Mouse (Mus musculus): ENCODE data around the gene Ccdc60. TPM values are rescaled to one million over a fixed set of nuclear protein-coding genes. Genes with fewer than 3 reads are reported as not detected.
"Not testable (repeated sequence)": the region's sequence is repeated elsewhere in the genome, so short reads cannot be mapped to it uniquely, and the experiment has no call there.

Ccdc60 gene
- total RNA-seq (2021): under 1 TPM in 1 of 2 experiments, not detected in 1; 0.12 TPM

GRCm38 (mm10) chr5:116288849-116289570 lies at the start of gene Ccdc60:
Gene Ccdc60, minus strand, starts transcription at chr5:116288985.
- peak; percentile 15 for DNase-seq

- DNase-seq: no peak
Measured at GRCm38 (mm10) chr5:116336191-116336590, 47.4 kb upstream of the Ccdc60 start.

GRCm38 (mm10) chr5:116328911-116329310 lies 40.1 kb upstream of the Ccdc60 start:
- DNase-seq: no peak

- no peak for DNase-seq
Measured at GRCm38 (mm10) chr5:116323401-116323800, 34.6 kb upstream of the Ccdc60 start.

DNA sequence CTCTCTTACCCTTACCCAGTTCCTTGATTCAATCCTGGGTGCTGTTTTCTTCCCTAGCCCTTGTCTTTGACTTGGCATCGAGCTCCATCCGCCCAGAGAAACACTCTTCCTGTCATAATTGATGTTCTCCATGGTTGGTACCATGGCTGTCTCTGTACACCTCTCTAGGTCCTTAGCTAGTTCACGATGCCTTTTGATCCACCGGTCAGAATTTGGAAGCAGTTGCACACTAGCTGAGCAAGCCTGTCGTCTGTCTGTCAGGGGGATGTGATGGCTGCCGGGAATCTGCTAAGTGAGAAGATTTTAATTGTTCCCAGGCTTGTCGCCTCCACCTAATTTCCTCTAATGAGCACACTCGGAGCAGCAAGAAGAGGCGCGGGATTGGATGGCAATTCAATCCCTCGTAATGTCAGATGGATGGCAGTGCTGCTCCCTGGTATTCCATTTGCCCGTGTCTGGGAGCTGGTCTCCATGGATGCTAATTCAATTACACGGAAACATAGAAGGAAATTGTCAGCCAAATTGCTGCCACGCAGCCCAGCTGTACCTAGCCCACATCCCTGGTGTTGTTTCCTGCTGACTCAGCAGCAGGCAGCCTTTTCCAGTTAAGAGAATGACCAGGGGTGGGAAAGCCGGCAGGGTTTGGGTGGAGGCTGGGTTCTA lies 33.7 kb upstream of the Ccdc60 start:
- no peak for DNase-seq

DNA sequence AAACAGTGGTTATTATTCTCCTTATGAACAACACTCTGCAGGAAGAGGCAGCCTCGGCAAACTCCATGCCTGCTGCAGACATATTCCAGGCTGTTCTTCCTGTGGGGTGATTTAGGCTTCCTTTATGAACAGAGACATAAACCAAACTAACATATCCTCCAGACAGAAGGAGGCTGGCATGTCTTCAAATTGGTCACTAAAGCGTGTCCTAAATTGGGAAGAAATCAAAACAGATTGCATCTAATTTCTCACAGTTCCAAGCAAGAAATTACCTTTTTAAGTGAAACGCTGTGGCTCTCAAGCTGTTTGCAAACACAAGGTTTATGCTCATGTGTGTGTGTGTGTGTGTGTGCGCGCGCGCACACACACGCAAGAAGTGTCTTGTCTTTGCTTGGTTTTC lies 24.9 kb upstream of the Ccdc60 start:
- no peak for DNase-seq

GRCm38 (mm10) chr5:116312111-116312737 lies 23.4 kb upstream of the Ccdc60 start:
- no peak for DNase-seq

GRCm38 (mm10) chr5:116311636-116312035 lies 22.9 kb upstream of the Ccdc60 start:
- DNase-seq: no peak

GRCm38 (mm10) chr5:116309383-116309801 lies 20.6 kb upstream of the Ccdc60 start:
- DNase-seq: peak; percentile 44

GRCm38 (mm10) chr5:116305557-116305956 lies 16.8 kb upstream of the Ccdc60 start:
- no peak for DNase-seq

GRCm38 (mm10) chr5:116305146-116305545 lies 16.4 kb upstream of the Ccdc60 start:
- not testable (repeated sequence) for DNase-seq

DNA sequence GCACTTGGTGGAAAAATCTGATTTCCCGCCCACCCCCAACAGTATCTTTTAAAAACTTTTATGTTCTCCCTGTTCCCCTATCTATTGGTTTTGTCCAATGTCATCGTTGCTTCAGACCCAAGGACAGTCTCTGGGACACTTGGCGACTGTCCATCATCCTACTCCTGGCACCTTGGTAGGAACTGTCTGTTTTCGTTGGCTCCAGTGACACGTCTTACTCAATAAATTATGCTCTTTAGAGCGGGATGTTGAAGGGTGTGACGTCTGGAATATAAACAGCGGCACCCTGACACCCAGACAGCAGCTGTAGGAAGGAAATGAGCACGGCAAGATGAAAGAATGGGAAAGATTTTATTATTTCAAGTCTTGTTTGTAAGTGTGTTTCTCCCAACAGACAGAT lies 12.2 kb upstream of the Ccdc60 start:
- no peak for DNase-seq

- no peak for DNase-seq
Measured at GRCm38 (mm10) chr5:116293501-116293900, 4.7 kb upstream of the Ccdc60 start.

DNA sequence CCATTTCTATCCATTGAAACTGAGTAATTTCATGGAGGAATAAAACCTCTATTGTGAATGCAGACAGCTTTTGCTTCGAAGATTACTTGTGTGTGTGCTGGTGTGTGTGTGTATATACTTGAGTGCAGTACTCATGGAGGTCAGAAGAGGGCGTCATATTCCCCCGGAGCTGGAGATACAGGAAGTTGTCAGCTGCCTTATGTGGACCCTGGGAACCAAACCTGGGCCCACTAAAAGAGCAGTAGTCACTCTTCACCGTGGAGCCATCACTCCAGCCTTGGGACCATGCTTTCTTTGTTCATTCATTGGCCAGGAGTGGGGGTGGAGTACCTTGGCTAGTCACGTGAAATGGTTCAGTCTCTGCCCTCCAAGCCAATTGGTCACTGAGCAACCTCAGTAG lies 1.8 kb upstream of the Ccdc60 start:
- no peak for DNase-seq

- DNase-seq: no peak
Measured at GRCm38 (mm10) chr5:116289897-116290296, 1.1 kb upstream of the Ccdc60 start.

DNA sequence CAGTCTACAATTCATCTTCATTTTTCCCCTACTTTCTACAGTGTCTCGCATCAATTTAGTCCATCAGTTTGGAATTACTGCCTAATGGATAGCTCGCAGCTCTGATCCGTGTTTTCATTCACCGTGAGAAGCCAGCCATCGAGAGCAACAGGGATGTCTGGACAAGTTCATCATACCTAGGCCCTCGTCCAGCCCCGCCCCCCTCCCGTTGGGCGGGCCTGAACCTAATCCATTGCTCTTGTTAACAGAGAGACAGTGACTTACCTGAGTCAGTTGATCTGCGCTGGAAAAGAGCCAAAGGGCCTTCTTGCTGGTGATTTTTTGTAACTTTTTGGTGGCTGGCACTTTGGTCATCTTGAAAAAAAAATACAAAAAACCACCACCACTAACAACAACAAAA lies 602 bp downstream of the Ccdc60 start:
- DNase-seq: no peak

DNA sequence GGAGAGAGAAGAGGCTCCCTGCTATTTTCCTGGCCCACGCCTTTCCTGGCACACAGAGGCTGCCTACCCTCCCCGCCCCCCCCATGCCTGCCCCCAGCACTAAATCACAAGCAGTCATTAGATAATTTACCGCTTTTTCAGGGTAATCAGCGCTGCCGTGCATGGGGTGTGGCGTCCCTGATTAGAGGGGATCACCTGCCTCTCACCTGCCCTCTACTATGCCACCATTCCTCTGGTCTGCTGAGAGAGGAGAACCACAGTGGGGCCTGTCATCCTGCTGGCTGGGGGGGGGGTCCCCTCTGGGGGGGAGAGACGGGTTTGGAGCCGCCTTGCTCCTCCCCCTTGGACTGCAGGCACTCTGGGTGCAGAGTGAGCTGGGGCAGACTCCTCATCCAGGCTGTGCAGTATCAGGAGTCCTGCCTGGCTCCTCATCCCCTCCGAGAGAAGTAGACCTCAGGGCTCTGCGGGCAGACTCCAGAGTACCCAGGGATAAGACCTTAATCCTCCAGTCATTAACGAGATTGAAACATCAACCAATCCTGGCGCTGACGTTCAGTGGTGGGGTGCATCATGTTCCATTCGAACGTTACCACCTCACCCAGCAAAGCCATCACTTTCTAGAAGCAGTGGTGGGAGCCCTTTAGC lies 3.1 kb downstream of the Ccdc60 start:
- no peak for DNase-seq

- DNase-seq: no peak
Measured at GRCm38 (mm10) chr5:116280518-116280917, 8.3 kb downstream of the Ccdc60 start.

- DNase-seq: no peak
Measured at GRCm38 (mm10) chr5:116278436-116278918, 10.3 kb downstream of the Ccdc60 start.

GRCm38 (mm10) chr5:116277951-116278350 lies 10.8 kb downstream of the Ccdc60 start:
- DNase-seq: no peak

DNA sequence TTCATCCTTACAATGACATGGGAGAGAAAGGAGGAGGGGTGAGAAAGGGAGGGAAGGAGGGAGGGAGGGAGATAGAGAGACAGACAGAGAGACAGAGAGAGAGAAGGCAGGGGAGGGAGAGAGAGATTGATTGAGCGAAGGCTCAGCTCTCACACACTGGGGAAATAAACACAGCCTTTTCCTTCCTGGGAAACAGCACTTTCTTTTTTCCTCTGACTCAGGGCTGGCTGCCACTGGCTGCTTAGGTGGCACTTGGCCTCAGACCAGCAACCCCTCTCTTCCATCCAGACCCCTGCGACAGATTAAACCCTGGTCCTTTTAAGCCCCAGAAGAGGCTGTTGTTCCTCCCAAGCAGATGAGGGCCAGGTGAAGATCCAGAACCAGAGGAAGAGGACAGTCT lies 14.0 kb downstream of the Ccdc60 start:
- DNase-seq: no peak

- no peak for DNase-seq
Measured at GRCm38 (mm10) chr5:116274365-116274764, 14.4 kb downstream of the Ccdc60 start.
